Mouse (Mus musculus) embryonic fibroblast, embryonic 13.5 days (primary cell): ENCODE results near the gene Wnt6.

ENCODE experiments used
- CTCF ChIP-seq: IDR thresholded peaks from 2 replicates; pipeline ENCODE4 v1.5.1; 2011; ENCODE audit warnings: mild to moderate bottlenecking, control low read depth, low read length, moderate library complexity, borderline replicate concordance; ENCODE audit not compliant: insufficient read depth
- POLR2A ChIP-seq: IDR thresholded peaks from 2 replicates; pipeline ENCODE4 v1.6.1; 2011; ENCODE audit warnings: low read depth, mild to moderate bottlenecking, control low read depth, low read length, moderate library complexity

DNA sequence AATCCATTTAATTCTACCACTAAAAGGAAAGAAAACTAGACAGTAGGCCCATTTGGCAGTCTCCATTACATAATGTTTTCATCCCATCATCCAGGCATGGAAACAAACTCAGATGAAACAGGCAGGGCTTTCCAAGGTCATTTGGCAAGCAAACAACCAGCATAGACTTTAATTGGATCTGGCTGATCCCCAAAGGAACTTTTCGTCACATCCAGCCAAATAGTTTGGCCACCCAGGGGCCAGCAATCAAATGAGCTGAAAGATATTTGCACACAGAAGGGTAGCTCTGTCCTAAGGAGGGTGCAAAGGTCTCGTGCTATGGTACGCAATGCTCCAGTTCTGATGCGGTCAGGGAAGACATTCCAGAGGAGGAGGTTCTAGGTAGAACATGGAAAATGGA, 21.0 kb upstream of the Wnt6 start:
- no peak for TF ChIP-seq CTCF
- no peak for TF ChIP-seq POLR2A
